Mouse (Mus musculus) testis, adult 2 months (tissue): ENCODE results near the gene Ddx25. TPM values are rescaled to one million over a fixed set of nuclear protein-coding genes. Genes with fewer than 3 reads are reported as not detected.

ENCODE experiments used
- H3K27ac ChIP-seq: fragments of 200-500 bp; 2 replicates; pipeline ENCODE4 v1.5.1; 2012; ENCODE audit warnings: low read depth, low read length; ENCODE audit not compliant: control insufficient read depth, insufficient read depth
- H3K27me3 ChIP-seq: fragments of 200-500 bp; 2 replicates; pipeline ENCODE4 v1.6.1; 2012; ENCODE audit warnings: mild to moderate bottlenecking, low read length, moderate library complexity; ENCODE audit not compliant: control insufficient read depth, insufficient read depth
- H3K36me3 ChIP-seq: fragments of 200-500 bp; 2 replicates; pipeline ENCODE4 v1.6.1; 2012; ENCODE audit warnings: mild to moderate bottlenecking, low read length; ENCODE audit not compliant: control insufficient read depth, insufficient read depth
- H3K4me1 ChIP-seq: fragments of 200-500 bp; 2 replicates; pipeline ENCODE4 v1.6.1; 2012; ENCODE audit warnings: low read length; ENCODE audit not compliant: control insufficient read depth, insufficient read depth
- H3K4me3 ChIP-seq: fragments of 200-500 bp; 2 replicates; pipeline ENCODE4 v1.5.1; 2012; ENCODE audit warnings: low read depth, mild to moderate bottlenecking, low read length, moderate library complexity, mixed read lengths; ENCODE audit not compliant: control insufficient read depth
- CTCF ChIP-seq: fragments of 200-500 bp; IDR thresholded peaks from 2 replicates; pipeline ENCODE4 v1.5.1; 2012; ENCODE audit warnings: low read depth, mild to moderate bottlenecking, inconsistent platforms, low read length, moderate library complexity; ENCODE audit not compliant: control insufficient read depth, insufficient read depth, insufficient replicate concordance
- POLR2A ChIP-seq: fragments of 200-500 bp; IDR thresholded peaks from 2 replicates; pipeline ENCODE4 v1.6.1; 2012; ENCODE audit warnings: low read depth, mild to moderate bottlenecking, inconsistent platforms, low read length, moderate library complexity; ENCODE audit not compliant: control insufficient read depth
- polyA plus RNA-seq: library from polyadenylated mRNA; depleted of rRNA; stranded (reverse); fragments of >200 nt; gene quantifications from 2 replicates; pipeline ENCODE4 v1.2.3, GENCODE M21; 2012

Gene Ddx25
- polyA plus RNA-seq, 1 experiment, result 71.2 TPM

DNA sequence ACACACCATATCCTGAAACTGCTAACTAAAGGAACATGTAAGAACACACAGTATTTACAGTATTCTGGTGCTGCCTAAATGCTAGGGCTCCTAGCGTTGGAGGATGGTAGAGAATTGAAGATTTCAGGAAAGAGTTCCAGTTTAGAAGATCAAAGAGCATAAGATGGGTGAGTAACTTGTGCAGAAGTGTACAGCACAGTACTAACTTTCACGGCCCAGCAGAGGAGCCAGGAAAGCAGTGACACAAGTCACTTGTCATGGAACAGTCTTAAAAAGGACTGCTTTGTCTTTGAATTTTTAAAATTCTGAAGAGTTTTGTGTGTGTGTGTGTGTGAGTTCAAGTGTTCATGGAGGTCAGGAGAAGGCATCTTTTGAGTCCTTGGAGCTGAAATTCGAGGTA lies 9.7 kb upstream of the Ddx25 start:
- Histone ChIP-seq H3K36me3 (no peaks in the 10 kb centered on the region; the same call in 1 of the 2 replicates), H3K27me3 (no peaks in the 10 kb centered on the region), H3K27ac (no peak overlapping the region), H3K4me3 (peak overlapping the region; percentile 63), H3K4me1 (no peaks in the 10 kb centered on the region)
- TF ChIP-seq POLR2A (no peak), CTCF (no peak)

DNA sequence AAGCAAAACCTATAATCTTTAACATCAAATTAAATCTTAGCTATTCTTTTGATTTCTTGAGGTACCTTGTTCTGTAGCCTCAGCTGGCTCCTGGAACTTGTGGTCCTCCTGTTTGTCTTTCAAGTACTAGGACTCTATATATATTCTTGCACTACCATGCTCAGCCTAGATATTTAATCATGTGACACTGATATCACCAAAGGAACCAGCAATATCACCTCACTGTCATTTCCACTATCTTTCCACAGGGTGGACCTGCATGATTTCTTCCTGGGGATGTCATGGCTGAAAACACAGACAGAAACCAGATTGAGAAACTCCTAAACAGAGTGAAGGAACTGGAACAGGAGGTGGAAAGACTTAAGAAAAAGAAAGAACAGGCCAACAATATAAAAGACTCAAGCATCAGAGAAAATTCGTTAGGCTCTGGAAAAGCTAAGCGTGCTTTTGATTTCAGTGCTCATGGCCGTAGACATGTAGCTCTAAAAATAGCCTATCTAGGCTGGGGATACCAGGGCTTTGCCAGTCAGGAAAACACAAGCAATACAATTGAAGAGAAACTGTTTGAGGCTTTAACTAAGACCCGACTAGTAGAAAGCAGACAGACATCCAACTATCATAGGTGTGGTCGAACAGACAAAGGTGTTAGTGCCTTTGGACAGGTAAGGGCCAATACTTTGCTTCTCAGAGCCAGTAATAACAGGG lies 6.4 kb upstream of the Ddx25 start:
- Histone ChIP-seq H3K36me3 (peaks cover 2% of the 10 kb centered on the region), H3K4me3 (no peak overlapping the region), H3K27me3 (no peaks in the 10 kb centered on the region), H3K27ac (no peak overlapping the region), H3K4me1 (peaks cover 3% of the 10 kb centered on the region; the same call in 1 of the 2 replicates)
- TF ChIP-seq CTCF (no peak), POLR2A (no peak)

DNA sequence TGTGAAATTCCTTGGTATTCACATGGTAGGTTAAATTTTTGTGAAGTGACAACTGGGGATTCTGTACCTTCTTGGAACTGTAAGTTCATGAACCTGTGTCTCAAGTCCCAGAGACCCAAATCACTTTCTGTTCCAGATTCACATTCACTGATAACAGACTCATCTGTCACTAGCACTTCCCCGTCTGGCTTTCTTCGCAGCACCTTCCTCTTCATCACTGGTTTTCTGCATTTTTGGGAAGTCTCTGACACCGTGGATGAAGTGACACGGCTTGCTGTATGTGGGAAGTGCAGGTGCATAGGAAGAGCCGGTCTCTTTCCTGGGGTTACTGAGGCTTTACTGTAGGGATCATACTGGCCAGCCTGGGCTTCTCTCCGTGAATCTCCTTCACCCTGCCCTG lies 3.3 kb upstream of the Ddx25 start:
- peaks cover 2% of the 10 kb centered on the region for H3K36me3 ChIP-seq
- H3K4me3 ChIP-seq, result peak overlapping the region; percentile 24
- H3K27me3 ChIP-seq, result no peaks in the 10 kb centered on the region
- TF ChIP-seq CTCF (no peak), POLR2A (no peak)
- peaks cover 3% of the 10 kb centered on the region for H3K4me1 ChIP-seq
- no peak overlapping the region for H3K27ac ChIP-seq

DNA sequence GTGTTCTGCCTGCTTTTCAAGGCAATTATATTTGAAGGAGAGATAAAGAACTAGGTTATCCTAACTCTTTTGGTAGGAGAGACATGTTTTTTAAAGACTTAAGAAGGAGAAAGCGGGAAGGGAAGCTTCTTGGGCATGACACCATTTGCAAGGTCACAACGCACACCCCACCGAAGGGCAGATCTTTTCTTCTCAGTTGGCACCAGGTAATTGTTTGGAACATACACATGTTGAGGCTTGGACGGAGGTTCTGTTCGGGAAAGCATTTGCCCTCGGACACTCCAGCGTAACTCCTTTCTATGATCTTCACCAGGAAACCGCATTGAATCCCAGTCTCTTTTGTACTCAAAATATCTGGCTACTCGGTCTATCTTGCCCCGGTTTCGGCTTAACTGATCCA lies 2.7 kb upstream of the Ddx25 start:
- TF ChIP-seq CTCF (no peak), POLR2A (no peak)
- Histone ChIP-seq H3K4me3 (peak overlapping the region; percentile 13), H3K27me3 (no peaks in the 10 kb centered on the region), H3K27ac (no peak overlapping the region), H3K36me3 (peaks cover 3% of the 10 kb centered on the region), H3K4me1 (peaks cover 3% of the 10 kb centered on the region)

DNA sequence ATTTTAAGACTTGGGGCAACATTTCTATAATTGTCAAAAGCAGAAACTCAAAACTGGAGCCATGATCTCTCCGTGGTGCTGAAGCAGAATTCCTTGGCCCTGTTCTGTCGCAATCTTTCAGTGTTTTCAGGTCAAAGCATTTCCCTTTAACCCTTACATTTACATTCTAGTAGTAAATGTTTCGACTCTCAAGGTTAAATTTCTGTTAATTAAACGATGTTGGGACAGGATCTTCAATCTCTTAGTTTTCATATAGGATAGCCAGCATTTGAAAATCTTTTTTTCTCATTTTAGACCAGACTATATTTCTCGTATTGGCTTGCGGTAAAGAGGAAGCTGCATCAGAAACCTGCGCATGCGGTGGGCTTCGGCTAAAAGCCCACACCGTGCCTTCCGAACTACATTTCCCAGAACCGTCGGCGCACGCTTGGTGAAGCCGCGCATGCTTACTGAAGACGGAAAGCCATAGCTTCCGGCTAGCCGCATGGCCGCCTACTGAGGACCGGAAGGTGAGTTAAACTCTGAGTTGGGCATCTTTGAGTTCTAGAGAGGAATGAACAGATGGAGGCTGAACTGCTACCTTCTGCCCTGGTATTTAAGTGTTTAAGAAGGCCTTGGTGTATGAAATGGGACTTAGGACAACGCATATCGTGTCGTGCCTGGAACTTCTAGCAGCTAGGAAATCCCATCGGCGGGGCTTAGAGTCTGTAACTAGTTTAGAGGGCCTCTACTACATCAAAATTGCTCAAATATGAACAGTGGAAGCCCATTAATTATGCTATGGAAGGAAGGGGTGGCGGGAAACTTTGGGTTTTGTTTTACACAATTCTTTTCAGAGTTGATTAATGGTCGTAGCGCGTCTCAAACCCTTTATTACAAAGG lies 922 bp upstream of the Ddx25 start:
- peak overlapping the region; percentile 87 for H3K4me3 ChIP-seq
- peak overlapping the region; percentile 39; the same call in 1 of the 2 replicates for H3K27ac ChIP-seq
- no peaks in the 10 kb centered on the region for H3K27me3 ChIP-seq
- H3K4me1 ChIP-seq, result peaks cover 3% of the 10 kb centered on the region
- TF ChIP-seq CTCF (no peak), POLR2A (peak; percentile 55; the same call in 1 of the 2 replicates)
- peaks cover 3% of the 10 kb centered on the region for H3K36me3 ChIP-seq

DNA sequence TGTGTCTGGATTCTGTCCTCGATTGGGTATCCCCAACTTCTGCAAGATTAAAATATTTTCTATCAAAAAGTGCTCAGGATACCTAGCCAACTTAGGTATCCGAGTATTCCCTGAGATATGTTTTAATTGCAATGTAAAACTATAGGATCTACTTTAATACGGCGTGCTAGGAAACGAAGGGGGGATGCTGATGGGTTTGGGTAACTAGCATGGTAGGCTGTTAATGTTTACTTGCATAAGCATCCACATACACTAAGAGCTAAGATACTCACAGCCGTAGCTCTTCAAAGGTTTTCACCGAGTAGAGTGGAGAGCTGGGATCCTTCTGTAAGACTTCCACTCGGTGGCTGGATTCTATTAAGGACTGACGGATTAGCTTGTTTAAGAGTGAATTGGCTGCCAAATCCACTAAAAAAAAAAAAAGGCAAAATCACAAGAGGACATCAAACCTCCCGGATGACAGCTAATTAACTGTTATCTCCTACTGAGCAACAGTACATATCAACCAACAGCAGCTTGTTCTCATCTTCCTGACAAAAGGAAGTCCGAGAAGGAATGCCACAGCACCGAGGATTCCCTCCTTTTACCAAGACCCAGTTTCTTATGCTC lies 1.7 kb downstream of the Ddx25 start:
- no peak overlapping the region for H3K4me3 ChIP-seq
- no peaks in the 10 kb centered on the region for H3K27me3 ChIP-seq
- peaks cover under 1% of the 10 kb centered on the region; the same call in 1 of the 2 replicates for H3K4me1 ChIP-seq
- no peak overlapping the region for H3K27ac ChIP-seq
- TF ChIP-seq POLR2A (no peak), CTCF (no peak)
- peaks cover 4% of the 10 kb centered on the region for H3K36me3 ChIP-seq

DNA sequence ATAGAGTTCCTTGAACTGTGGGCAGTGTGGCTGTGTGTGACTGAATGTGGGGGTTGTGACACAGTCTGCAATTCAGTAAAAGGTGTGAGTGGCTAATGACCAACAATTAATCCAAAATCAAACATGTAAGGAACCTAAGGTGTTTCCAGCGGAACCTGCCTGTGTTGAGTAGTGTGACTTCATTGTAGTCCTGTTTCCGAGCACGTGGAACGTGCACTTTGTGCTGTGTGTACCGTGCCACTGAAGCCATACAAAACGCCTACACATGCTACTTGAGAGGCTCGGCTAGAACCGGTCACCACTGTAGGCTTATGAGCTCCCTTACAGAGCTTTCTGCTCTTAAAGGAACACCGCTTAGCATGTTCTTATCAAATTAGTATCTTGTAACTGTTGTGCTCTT lies 9.9 kb downstream of the Ddx25 start:
- no peak for TF ChIP-seq POLR2A
- TF ChIP-seq CTCF, result no peak
- Histone ChIP-seq H3K27me3 (no peaks in the 10 kb centered on the region), H3K4me3 (no peak overlapping the region), H3K4me1 (no peaks in the 10 kb centered on the region), H3K27ac (no peak overlapping the region), H3K36me3 (no peaks in the 10 kb centered on the region; the same call in none of the 2 replicates)
